Mouse (Mus musculus) MEL (cell line): ENCODE data around the gene Slc29a1. TPM values are rescaled to one million over a fixed set of nuclear protein-coding genes. Genes with fewer than 3 reads are reported as not detected.

ENCODE experiments used
- DNase-seq: peaks from one replicate; pipeline ENCODE4 v3.0.0; 2011; ENCODE audit warnings: low read depth, low spot score
- H3K27ac ChIP-seq: 2 replicates; pipeline ENCODE4 v1.5.1; 2012; ENCODE audit warnings: low read depth, mild to moderate bottlenecking, control low read depth, low read length, moderate library complexity; ENCODE audit not compliant: control insufficient read depth
- H3K27me3 ChIP-seq, 2 experiments: fragments of 150-350 bp in 1 of 2; sonication (generic) in 1 of 2; 2 replicates each; pipeline ENCODE4 v1.6.1; 2012; ENCODE audit warnings: low read length in 2 of 2, mild to moderate bottlenecking in 2 of 2, improper control_type of control experiment in 1 of 2, moderate library complexity in 1 of 2; ENCODE audit not compliant: insufficient read depth in 2 of 2, control insufficient read depth in 1 of 2
- H3K36me3 ChIP-seq, 2 experiments: 2 replicates each; pipeline ENCODE4 v1.6.1; 2012 to 2014; ENCODE audit warnings: low read length in 2 of 2, improper control_type of control experiment in 1 of 2, inconsistent platforms in 1 of 2, mild to moderate bottlenecking in 1 of 2; ENCODE audit not compliant: insufficient read depth in 2 of 2, control insufficient read depth in 1 of 2
- H3K4me1 ChIP-seq, 2 experiments: fragments of 150-350 bp in 1 of 2; sonication (generic) in 1 of 2; 2 replicates each; pipeline ENCODE4 v1.6.1; 2012; ENCODE audit warnings: low read length in 2 of 2, improper control_type of control experiment in 1 of 2, mild to moderate bottlenecking in 1 of 2; ENCODE audit not compliant: insufficient read depth in 2 of 2, control insufficient read depth in 1 of 2
- H3K4me3 ChIP-seq, 2 experiments: fragments of 150-350 bp in 1 of 2; sonication (generic) in 1 of 2; 2 replicates each; pipeline ENCODE4 v1.5.1; 2012; ENCODE audit warnings: low read depth in 2 of 2, low read length in 2 of 2, mild to moderate bottlenecking in 2 of 2, moderate library complexity in 2 of 2, control low read depth in 1 of 2, improper control_type of control experiment in 1 of 2; ENCODE audit not compliant: control insufficient read depth in 1 of 2, insufficient read depth in 1 of 2
- H3K79me2 ChIP-seq: 2 replicates; pipeline ENCODE4 v1.6.1; 2012; ENCODE audit warnings: mild to moderate bottlenecking, low read length, moderate library complexity; ENCODE audit not compliant: control insufficient read depth, poor library complexity, insufficient read depth
- H3K9ac ChIP-seq: 2 replicates; pipeline ENCODE4 v1.6.1; 2012; ENCODE audit warnings: low read depth, mild to moderate bottlenecking, control low read depth, low read length, moderate library complexity; ENCODE audit not compliant: control insufficient read depth, poor library complexity, severe bottlenecking
- H3K9me3 ChIP-seq: fragments of 150-350 bp; sonication (generic); replicated peaks from 2 replicates; pipeline ENCODE4 v1.6.1; 2012; ENCODE audit warnings: mild to moderate bottlenecking, low read length, improper control_type of control experiment, moderate library complexity; ENCODE audit not compliant: insufficient read depth
- BHLHE40 ChIP-seq: IDR thresholded peaks from 2 replicates; pipeline ENCODE4 v1.6.1; 2012; ENCODE audit warnings: low read depth, mild to moderate bottlenecking, inconsistent platforms, low read length, improper control_type of control experiment, borderline replicate concordance
- CHD2 ChIP-seq: IDR thresholded peaks from 2 replicates; pipeline ENCODE4 v1.6.1; 2011; ENCODE audit warnings: low read length, improper control_type of control experiment
- CTCF ChIP-seq, 3 experiments: IDR thresholded peaks in 2 of 3; conservative IDR thresholded peaks in 1 of 3; 2 replicates each; pipeline ENCODE4 v1.5.1; 2011 to 2012; ENCODE audit warnings: low read length in 3 of 3, low read depth in 2 of 3, mild to moderate bottlenecking in 2 of 3, improper control_type of control experiment in 1 of 3, inconsistent platforms in 1 of 3, mixed read lengths in 1 of 3, moderate library complexity in 1 of 3; ENCODE audit not compliant: control insufficient read depth in 1 of 3, insufficient read depth in 1 of 3, poor library complexity in 1 of 3, severe bottlenecking in 1 of 3
- E2F4 ChIP-seq: IDR thresholded peaks from 2 replicates; pipeline ENCODE4 v1.6.1; 2011; ENCODE audit warnings: low read depth, low read length, improper control_type of control experiment, borderline replicate concordance
- ELF1 ChIP-seq: IDR thresholded peaks from 2 replicates; pipeline ENCODE4 v1.6.1; 2014; ENCODE audit warnings: low read depth, mild to moderate bottlenecking, inconsistent platforms, low read length, improper control_type of control experiment, moderate library complexity
- EP300 ChIP-seq, 2 experiments: IDR thresholded peaks; 2 replicates each; pipeline ENCODE4 v1.6.1; 2011; ENCODE audit warnings: improper control_type of control experiment in 2 of 2, low read length in 2 of 2, low read depth in 1 of 2, mild to moderate bottlenecking in 1 of 2
- GABPA ChIP-seq: IDR thresholded peaks from 2 replicates; pipeline ENCODE4 v1.6.1; 2012; ENCODE audit warnings: low read depth, mild to moderate bottlenecking, inconsistent platforms, low read length, improper control_type of control experiment, moderate library complexity
- GATA1 ChIP-seq: IDR thresholded peaks from 2 replicates; pipeline ENCODE4 v1.6.1; 2011; ENCODE audit warnings: low read depth, low read length, improper control_type of control experiment
- MAZ ChIP-seq: IDR thresholded peaks from 2 replicates; pipeline ENCODE4 v1.6.1; 2012; ENCODE audit warnings: low read depth, mild to moderate bottlenecking, inconsistent platforms, low read length, improper control_type of control experiment
- MEF2A ChIP-seq: IDR thresholded peaks from 2 replicates; pipeline ENCODE4 v1.6.1; 2014; ENCODE audit warnings: low read depth, mild to moderate bottlenecking, inconsistent platforms, low read length, improper control_type of control experiment; ENCODE audit not compliant: poor library complexity, insufficient replicate concordance, severe bottlenecking; ENCODE audit errors: extremely low read depth
- MXI1 ChIP-seq: IDR thresholded peaks from 2 replicates; pipeline ENCODE4 v1.6.1; 2011; ENCODE audit warnings: mild to moderate bottlenecking, low read depth, low read length, improper control_type of control experiment
- NRF1 ChIP-seq: IDR thresholded peaks from 2 replicates; pipeline ENCODE4 v1.6.1; 2014; ENCODE audit warnings: low read depth, mild to moderate bottlenecking, inconsistent platforms, low read length, improper control_type of control experiment, moderate library complexity; ENCODE audit not compliant: poor library complexity, insufficient read depth, severe bottlenecking
- POLR2AphosphoS2 ChIP-seq: IDR thresholded peaks from 2 replicates; pipeline ENCODE4 v1.6.1; 2011; ENCODE audit warnings: low read length, improper control_type of control experiment
- POLR2AphosphoS5 ChIP-seq: IDR thresholded peaks from 2 replicates; pipeline ENCODE4 v1.6.1; 2012; ENCODE audit warnings: low read depth, borderline replicate concordance, mild to moderate bottlenecking, inconsistent platforms, low read length, moderate library complexity, mixed read lengths
- RAD21 ChIP-seq: IDR thresholded peaks from 2 replicates; pipeline ENCODE4 v1.6.1; 2011; ENCODE audit warnings: mild to moderate bottlenecking, low read depth, low read length, improper control_type of control experiment
- RCOR1 ChIP-seq: IDR thresholded peaks from 2 replicates; pipeline ENCODE4 v1.6.1; 2012; ENCODE audit warnings: low read depth, mild to moderate bottlenecking, inconsistent platforms, low read length, improper control_type of control experiment
- SIN3A ChIP-seq: IDR thresholded peaks from 2 replicates; pipeline ENCODE4 v1.6.1; 2012; ENCODE audit warnings: low read length, improper control_type of control experiment, inconsistent platforms
- TAL1 ChIP-seq: IDR thresholded peaks from 2 replicates; pipeline ENCODE4 v1.6.1; 2012; ENCODE audit warnings: mild to moderate bottlenecking, inconsistent platforms, low read length, moderate library complexity, mixed read lengths
- UBTF ChIP-seq: IDR thresholded peaks from 2 replicates; pipeline ENCODE4 v1.6.1; 2012; ENCODE audit warnings: low read depth, mild to moderate bottlenecking, inconsistent platforms, low read length, improper control_type of control experiment, moderate library complexity, borderline replicate concordance; ENCODE audit not compliant: insufficient read depth
- USF1 ChIP-seq: IDR thresholded peaks from 2 replicates; pipeline ENCODE4 v1.6.1; 2014; ENCODE audit warnings: low read depth, mild to moderate bottlenecking, inconsistent platforms, low read length, improper control_type of control experiment, moderate library complexity
- ZC3H11A ChIP-seq: IDR thresholded peaks from 2 replicates; pipeline ENCODE4 v1.6.1; 2012; ENCODE audit warnings: low read depth, mild to moderate bottlenecking, inconsistent platforms, low read length, improper control_type of control experiment
- ZMIZ1 ChIP-seq: IDR thresholded peaks from 2 replicates; pipeline ENCODE4 v1.6.1; 2012; ENCODE audit warnings: low read depth, mild to moderate bottlenecking, inconsistent platforms, low read length, improper control_type of control experiment, moderate library complexity
- polyA plus RNA-seq, 2 experiments: library from polyadenylated mRNA; stranded (reverse) in 1 of 2; unstranded in 1 of 2; fragments of >175 nt in 1 of 2; fragments of >200 nt in 1 of 2; gene quantifications; 2 replicates each; pipeline versions ENCODE4 v1.2.1 to v1.2.4; 2012; ENCODE audit warnings: low replicate concordance in 2 of 2, low read depth in 1 of 2; ENCODE audit not compliant: insufficient read length in 2 of 2, insufficient read depth in 1 of 2, missing spikeins in 1 of 2
- total RNA-seq: library from RNA; depleted of rRNA; stranded (reverse); fragments of 300-350 nt; gene quantifications from 2 replicates; pipeline ENCODE4 v1.2.3, GENCODE M21; 2012

Slc29a1 gene
- total and polyA plus RNA-seq, 3 experiments: 238 to 341 TPM; not detected in 1

DNA sequence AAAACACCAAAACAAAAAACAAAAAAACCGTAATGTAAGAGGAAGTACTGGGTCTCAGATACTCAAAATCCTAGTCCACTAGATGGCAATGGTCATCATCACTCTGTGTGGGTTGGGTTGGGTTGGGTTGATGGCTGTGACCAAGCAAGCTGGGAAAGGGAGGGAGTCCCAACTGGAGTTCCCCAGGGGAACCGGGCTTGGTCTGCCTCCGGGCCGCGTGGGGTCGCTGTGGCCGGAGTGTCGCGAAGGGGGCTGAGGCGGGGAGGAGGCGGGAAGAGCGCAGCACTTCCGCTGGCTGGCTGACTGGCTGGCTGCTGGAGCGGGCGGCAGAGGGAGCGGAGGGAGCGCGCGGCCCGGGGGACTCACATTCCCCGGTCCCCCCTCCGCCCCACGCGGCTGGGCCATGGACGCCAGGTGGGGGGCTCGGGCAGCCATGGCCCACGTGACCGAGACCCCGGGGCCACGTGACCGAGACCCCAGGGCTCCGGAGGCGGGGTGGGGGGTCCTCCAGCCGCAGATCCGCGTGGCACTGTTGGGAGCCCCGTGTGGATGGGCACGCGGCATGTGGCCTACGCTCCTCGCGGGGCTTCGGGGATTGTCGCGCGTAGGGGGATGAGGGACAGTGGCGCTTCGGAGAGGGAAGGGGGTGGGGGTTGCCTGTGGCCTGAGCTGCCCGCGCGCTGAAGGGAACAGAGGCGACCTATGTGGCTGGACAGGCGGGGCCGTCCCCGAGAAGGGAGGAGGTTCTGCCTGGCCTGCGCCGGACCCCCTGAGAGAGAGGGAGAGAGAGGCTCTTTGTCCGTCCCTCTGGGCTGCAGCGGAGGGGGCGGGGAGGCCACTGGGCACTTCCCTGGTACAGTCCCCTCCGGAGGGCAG, 35.5 kb downstream of the Slc29a1 start, which contains the start of gene Slc35b2 (continued):
- peak; percentile 57; the same call in 1 of the 2 replicates for TF ChIP-seq MEF2A
- TF ChIP-seq CTCF (IDR thresholded peaks at IDR 0.05 in 2 of 3, conservative IDR thresholded peaks at IDR 0.05 in 1 of 3; ENCODE audit: control insufficient read depth in 1 of 3, insufficient read depth in 1 of 3, low read depth in 2 of 3, low read length in 3 of 3, poor library complexity in 1 of 3, severe bottlenecking in 1 of 3): peak; percentile 58 to 91 (median 90)
- no peak; the same call in 1 of the 2 replicates for TF ChIP-seq RAD21
- peak; percentile 96 for TF ChIP-seq MAZ

DNA sequence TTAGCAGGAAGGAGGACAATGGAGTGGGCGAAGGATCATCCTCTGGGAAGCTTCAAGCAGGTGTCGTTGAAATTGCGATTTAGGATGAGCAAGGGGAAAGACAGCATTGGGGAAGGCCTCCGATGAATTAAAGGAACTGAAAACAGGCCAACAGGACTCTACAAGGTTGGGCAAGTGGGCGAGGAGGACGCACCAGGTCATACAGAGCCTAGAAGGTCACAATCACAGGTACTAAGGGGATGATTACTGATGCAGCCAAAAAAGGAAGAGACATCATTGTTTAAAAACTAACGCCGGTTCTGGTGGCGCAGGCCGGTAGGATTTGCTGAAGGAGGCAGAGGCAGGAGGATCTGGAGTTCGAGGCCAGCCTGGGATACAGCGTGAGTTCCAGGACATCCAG, 36.2 kb downstream of the Slc29a1 start:
- Histone ChIP-seq H3K4me1 (peaks cover 0 to 9% of the 10 kb centered on the region in 2 experiments; a peak in 2 of 4 replicates), H3K9me3 (no peaks in the 10 kb centered on the region), H3K27me3 (no peaks in the 10 kb centered on the region), H3K9ac (no peak overlapping the region), H3K79me2 (peaks cover 15% of the 10 kb centered on the region), H3K27ac (no peak overlapping the region), H3K36me3 (peaks cover 0 to 9% of the 10 kb centered on the region in 2 experiments; a peak in 2 of 4 replicates), H3K4me3 (no peak overlapping the region)
- no peak for DNase-seq
- TF ChIP-seq RCOR1: no peak
- TF ChIP-seq ZMIZ1: no peak
- no peak for TF ChIP-seq USF1
- TF ChIP-seq CHD2: no peak
- no peak for TF ChIP-seq ELF1
- TF ChIP-seq UBTF: no peak
- TF ChIP-seq E2F4: no peak
- TF ChIP-seq MEF2A: no peak
- TF ChIP-seq EP300 (IDR thresholded peaks at IDR 0.05; ENCODE audit: low read depth in 1 of 2, low read length in 2 of 2): no peak
- no peak for TF ChIP-seq BHLHE40
- TF ChIP-seq MXI1: no peak
- no peak for TF ChIP-seq ZC3H11A
- TF ChIP-seq NRF1: no peak
- TF ChIP-seq TAL1: no peak
- TF ChIP-seq POLR2AphosphoS2: no peak
- TF ChIP-seq POLR2AphosphoS5: no peak
- TF ChIP-seq GATA1: no peak
- no peak for TF ChIP-seq GABPA
- no peak for TF ChIP-seq SIN3A
